Mouse (Mus musculus) adrenal gland (tissue): Measurements from ENCODE around the gene Dner.

ENCODE experiments used
- intact Hi-C: fragments of 180-260 bp; cut with DNase I; formaldehyde crosslinking; loops from one replicate; pipeline ENCODE4 v1.15.1; 2025
- long read RNA-seq, 2 experiments: library from polyadenylated mRNA; unstranded; transcript quantifications; one replicate each; pipeline ENCODE4 v2.0.0; 2020; ENCODE audit warnings: borderline replicate concordance in 1 of 2; ENCODE audit not compliant: insufficient replicate concordance in 1 of 2

Dner gene
- long read RNA-seq, experiment 1, partial matches to known transcripts: 1 of 2 reads
- long read RNA-seq, experiment 1, other reads (novel, unspliced or antisense): 0 of 2 reads
- long read RNA-seq, experiment 2, partial matches to known transcripts: 0 of 1 reads
- long read RNA-seq, experiment 2, other reads (novel, unspliced or antisense): 0 of 1 reads

GRCm38 (mm10) chr1:84695517-84696411 lies at the start of gene Dner:
Gene Dner (minus strand): TSS chr1:84696221.
- intact Hi-C loops: loop anchor here (5.0 to 10.0 kb wide), 3 partner anchors 78 to 963 kb away; no protein-coding TSS in a partner anchor

GRCm38 (mm10) chr1:84742156-84742555 lies 46.1 kb upstream of the Dner start:
- intact Hi-C loops: loop anchor here (5.0 kb wide), 1 partner anchor 90 kb away; no protein-coding TSS in a partner anchor

- intact Hi-C loops: loop anchor here (5.0 kb wide), 1 partner anchor 92 kb away; no protein-coding TSS in a partner anchor
Measured at GRCm38 (mm10) chr1:84740080-84740479, 44.1 kb upstream of the Dner start.

- intact Hi-C loops: no loop called here
Measured at GRCm38 (mm10) chr1:84737097-84737496, 41.1 kb upstream of the Dner start.

GRCm38 (mm10) chr1:84733799-84734198 lies 37.8 kb upstream of the Dner start:
- intact Hi-C loops: loop anchor here (2.0 kb wide), 1 partner anchor 147 kb away; no protein-coding TSS in a partner anchor

GRCm38 (mm10) chr1:84731763-84732162 lies 35.7 kb upstream of the Dner start:
- intact Hi-C loops: loop anchor here (2.0 kb wide), 1 partner anchor 149 kb away; no protein-coding TSS in a partner anchor

- intact Hi-C loops: no loop called here
Measured at GRCm38 (mm10) chr1:84722841-84723240, 26.8 kb upstream of the Dner start.

GRCm38 (mm10) chr1:84722371-84722770 lies 26.4 kb upstream of the Dner start:
- intact Hi-C loops: no loop called here

- intact Hi-C loops: no loop called here
Measured at GRCm38 (mm10) chr1:84721942-84722341, 25.9 kb upstream of the Dner start.

GRCm38 (mm10) chr1:84709810-84710785 lies 14.1 kb upstream of the Dner start:
- intact Hi-C loops: no loop called here

GRCm38 (mm10) chr1:84709406-84709805 lies 13.4 kb upstream of the Dner start:
- intact Hi-C loops: no loop called here

GRCm38 (mm10) chr1:84700254-84700653 lies 4.2 kb upstream of the Dner start:
- intact Hi-C loops: no loop called here

- intact Hi-C loops: loop anchor here (5.0 to 10.0 kb wide), 3 partner anchors 80 to 965 kb away; no protein-coding TSS in a partner anchor
Measured at GRCm38 (mm10) chr1:84697136-84697535, 1.1 kb upstream of the Dner start.

GRCm38 (mm10) chr1:84694688-84695474 lies 1.1 kb downstream of the Dner start:
- intact Hi-C loops: loop anchor here (5.0 to 10.0 kb wide), 3 partner anchors 78 to 963 kb away; no protein-coding TSS in a partner anchor

- intact Hi-C loops: no loop called here
Measured at GRCm38 (mm10) chr1:84677910-84678309, 18.1 kb downstream of the Dner start.

- intact Hi-C loops: no loop called here
Measured at GRCm38 (mm10) chr1:84668100-84668846, 27.7 kb downstream of the Dner start.

- intact Hi-C loops: no loop called here
Measured at GRCm38 (mm10) chr1:84667660-84668059, 28.4 kb downstream of the Dner start.

GRCm38 (mm10) chr1:84664377-84665118 lies 31.5 kb downstream of the Dner start:
- intact Hi-C loops: no loop called here

GRCm38 (mm10) chr1:84646781-84647180 lies 49.2 kb downstream of the Dner start:
- intact Hi-C loops: no loop called here
